In the genomic region with DNA sequence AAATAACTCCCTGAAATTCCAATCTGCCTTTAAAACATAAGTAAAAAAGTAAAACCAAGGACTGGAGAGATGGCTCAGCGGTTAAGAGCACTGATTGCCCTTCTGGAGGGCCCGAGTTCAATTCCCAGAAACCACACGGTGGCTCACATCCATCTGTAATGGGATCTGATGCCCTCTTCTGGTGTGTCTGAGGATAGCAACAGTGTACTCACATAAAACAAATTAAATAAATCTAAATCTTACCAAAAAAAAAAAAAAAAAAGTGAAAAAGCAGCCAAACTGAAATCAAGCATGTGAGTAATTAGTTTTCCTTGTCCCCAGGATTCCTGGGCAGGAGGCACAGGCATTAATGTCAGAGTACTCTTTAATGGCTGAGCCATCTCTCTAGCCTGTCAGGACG, we compare ENCODE assay signal across 14 mouse cellular contexts. TPM values are rescaled to one million over a fixed set of nuclear protein-coding genes. Genes with fewer than 3 reads are reported as not detected.
DNase-seq lines count a peak whose midpoint lies in the region; TF ChIP-seq lines count a peak whose summit lies in the region.
"Had no signal": no experiment of that assay in that cellular context is flagged by ENCODE, and none has a peak within 500 bp of the region (broad histone marks: within the 10 kb centered on the region; RNA-seq: fewer than 3 reads in every experiment).

No protein-coding gene starts in this region.

- intact Hi-C loops in gastrocnemius, adult 2 months (cut with DNase I) = no loop called here
- intact Hi-C loops in left cerebral cortex, adult 2 months (cut with DNase I) = no loop called here
- intact Hi-C loops in left cerebral cortex, postnatal 14 days (cut with DNase I) = no loop called here

- WGBS in small intestine, adult 2 months = 82% methylated on average over 4 of the region's 4 CpGs
- WGBS in midbrain, embryonic 10.5 days = 83% methylated on average over 4 of the region's 4 CpGs

- no peaks in the 10 kb centered on the region for H3K27me3 ChIP-seq in small intestine, adult 2 months (ENCODE audit: control insufficient read depth, insufficient read depth, low read length)
- H3K27me3 ChIP-seq in midbrain, embryonic 10.5 days (ENCODE audit: low read depth, poor library complexity, severe bottlenecking) = peaks cover 45% of the 10 kb centered on the region

- TF ChIP-seq CTCF in gastrocnemius, adult 2 months (IDR thresholded peaks at IDR 0.05) = no peak
- TF ChIP-seq CTCF in left cerebral cortex, adult 2 months (IDR thresholded peaks at IDR 0.05) = peak; percentile 20; the same call in 1 of the 2 replicates
- TF ChIP-seq CTCF in embryonic fibroblast, embryonic 13.5 days (IDR thresholded peaks at IDR 0.05; ENCODE audit: borderline replicate concordance, insufficient read depth, low read length) = no peak
- TF ChIP-seq CTCF in small intestine, adult 2 months (IDR thresholded peaks at IDR 0.05; ENCODE audit: extremely low read depth, insufficient read length, insufficient replicate concordance, low read depth, low read length) = 0 out of 2 replicates have a peak, but pooled peaks have one; percentile 13

- H3K36me3 ChIP-seq in small intestine, adult 2 months (ENCODE audit: control insufficient read depth, insufficient read depth, low read length) = peaks cover 15% of the 10 kb centered on the region
- no peaks in the 10 kb centered on the region for H3K36me3 ChIP-seq in midbrain, embryonic 10.5 days
- H3K36me3 ChIP-seq: embryonic facial prominence, embryonic 10.5 days had no signal

- H3K9me3 ChIP-seq in midbrain, embryonic 10.5 days (replicated peaks) = no peaks in the 10 kb centered on the region
- H3K9me3 ChIP-seq: embryonic facial prominence, embryonic 10.5 days had no signal

- peak overlapping the region; percentile 70 for H3K4me3 ChIP-seq in gastrocnemius, adult 2 months
- H3K4me3 ChIP-seq in left cerebral cortex, adult 2 months = no peak overlapping the region
- H3K4me3 ChIP-seq in embryonic fibroblast, embryonic 13.5 days (ENCODE audit: insufficient read depth, low read length) = peak overlapping the region; percentile 80
- peak overlapping the region; percentile 29; the same call in 1 of the 2 replicates for H3K4me3 ChIP-seq in small intestine, adult 2 months (ENCODE audit: low read depth, low read length)
- H3K4me3 ChIP-seq in midbrain, embryonic 10.5 days = no peak overlapping the region

- no peak for DNase-seq in gastrocnemius, adult 2 months
- no peak for DNase-seq in gastrocnemius, postnatal 10 days
- DNase-seq in left cerebral cortex, adult 2 months (ENCODE audit: extremely low spot score in 1 of 2, low spot score in 2 of 2) = no peak
- DNase-seq in left cerebral cortex, postnatal 14 days (ENCODE audit: low spot score in 2 of 2) = no peak
- DNase-seq in spleen, adult 12 weeks (ENCODE audit: low spot score) = no peak
- no peak for DNase-seq in midbrain, embryonic 10.5 days (ENCODE audit: low spot score)
- DNase-seq: cerebellum, postnatal 10 days; layer of hippocampus, postnatal 36 days; spleen, adult 18-20 months had no signal

- H3K27ac ChIP-seq in gastrocnemius, adult 2 months = 0 out of 2 replicates have a peak overlapping the region, but pooled peaks have one; percentile 78
- H3K27ac ChIP-seq in left cerebral cortex, adult 2 months = no peak overlapping the region
- H3K27ac ChIP-seq in embryonic fibroblast, embryonic 13.5 days (ENCODE audit: insufficient read depth, low read length) = no peak overlapping the region
- H3K27ac ChIP-seq in small intestine, adult 2 months (ENCODE audit: insufficient read depth, low read depth, low read length) = no peak overlapping the region
- H3K27ac ChIP-seq in midbrain, embryonic 10.5 days (replicated peaks) = no peak overlapping the region
- H3K27ac ChIP-seq: embryonic facial prominence, embryonic 10.5 days had no signal

- TF ChIP-seq POLR2A in embryonic fibroblast, embryonic 13.5 days (IDR thresholded peaks at IDR 0.05; ENCODE audit: low read depth, low read length) = no peak
- TF ChIP-seq POLR2A in small intestine, adult 2 months (IDR thresholded peaks at IDR 0.05; ENCODE audit: low read depth, low read length) = no peak

- 0 out of 2 replicates have a peak, but pooled peaks cover 2% of the 10 kb centered on the region for H3K4me1 ChIP-seq in embryonic fibroblast, embryonic 13.5 days (ENCODE audit: control insufficient read depth, insufficient read depth, low read length)
- H3K4me1 ChIP-seq in small intestine, adult 2 months (ENCODE audit: control insufficient read depth, insufficient read depth, insufficient read length, low read length) = no peaks in the 10 kb centered on the region
- H3K4me1 ChIP-seq in midbrain, embryonic 10.5 days = peaks cover 12% of the 10 kb centered on the region

RNA-seq across cellular contexts. Expression of a gene that starts 1.3 kb away (rescaled TPM):
- total RNA-seq in gastrocnemius, adult 2 months (2021) = 1 to 10 TPM in 1 of 2 experiments, under 1 TPM in 1; 0.77 to 1.4 TPM
- 1 to 10 TPM; 1.1 to 2.6 TPM for total RNA-seq in gastrocnemius, postnatal 10 days (2021)
- under 1 TPM; 0.42 to 0.61 TPM for total RNA-seq in left cerebral cortex, adult 2 months (2021)
- under 1 TPM; 0.21 to 0.68 TPM for total RNA-seq in left cerebral cortex, postnatal 14 days (2021)
- polyA plus RNA-seq in embryonic fibroblast, embryonic 13.5 days (2011; ENCODE audit: insufficient read length, low read depth, missing spikeins) = 30.0 and 33.9 TPM in 2 replicates
- 0.48 and 0.72 TPM in 2 replicates for polyA plus RNA-seq in small intestine, adult 2 months (2012; rRNA removed)
- polyA plus RNA-seq in midbrain, embryonic 10.5 days (2016; fragmentation: Nextera tagmentation; extraction: Ambion mirVana) = 0.25 TPM in 2 replicates

RNA-seq across cellular contexts. Expression of a gene that starts 36.7 kb away (rescaled TPM):
- total RNA-seq in gastrocnemius, adult 2 months (2021) = 1 to 10 TPM; 4.5 to 5.2 TPM
- 10 to 100 TPM in 1 of 2 experiments, 1 to 10 TPM in 1; 9.0 to 11.7 TPM for total RNA-seq in gastrocnemius, postnatal 10 days (2021)
- 10 to 100 TPM; 19.6 to 19.9 TPM for total RNA-seq in left cerebral cortex, adult 2 months (2021)
- 10 to 100 TPM; 18.2 TPM for total RNA-seq in left cerebral cortex, postnatal 14 days (2021)
- 30.5 and 35.3 TPM in 2 replicates for polyA plus RNA-seq in embryonic fibroblast, embryonic 13.5 days (2011; ENCODE audit: insufficient read length, low read depth, missing spikeins)
- polyA plus RNA-seq in small intestine, adult 2 months (2012; rRNA removed) = 4.5 and 9.1 TPM in 2 replicates
- 95.2 and 98.9 TPM in 2 replicates for polyA plus RNA-seq in midbrain, embryonic 10.5 days (2016; fragmentation: Nextera tagmentation; extraction: Ambion mirVana)

RNA-seq across cellular contexts. Expression of a gene that starts 56.9 kb away (rescaled TPM):
- total RNA-seq in gastrocnemius, adult 2 months (2021) = under 1 TPM; 0.48 to 0.50 TPM
- total RNA-seq in gastrocnemius, postnatal 10 days (2021) = 1 to 10 TPM; 4.6 to 6.1 TPM
- total RNA-seq in left cerebral cortex, adult 2 months (2021) = 10 to 100 TPM; 12.4 to 13.7 TPM
- 10 to 100 TPM; 13.0 to 20.0 TPM for total RNA-seq in left cerebral cortex, postnatal 14 days (2021)
- not detected in 2 replicates for polyA plus RNA-seq in embryonic fibroblast, embryonic 13.5 days (2011; ENCODE audit: insufficient read length, low read depth, missing spikeins)
- 0.19 and 2.2 TPM in 2 replicates for polyA plus RNA-seq in small intestine, adult 2 months (2012; rRNA removed)
- polyA plus RNA-seq in midbrain, embryonic 10.5 days (2016; fragmentation: Nextera tagmentation; extraction: Ambion mirVana) = 0.07 TPM in 1 of 2 replicates, not detected in the other
- polyA plus RNA-seq: embryonic facial prominence, embryonic 10.5 days; midbrain, embryonic 11.5 days; neural tube, embryonic 11.5 days had no signal

Comparison
In these comparisons a context has a peak if more than half of its experiments do, and no peak if none do; other contexts are left out.
1. H3K4me3 ChIP-seq: peak in gastrocnemius, adult 2 months (single experiment), embryonic fibroblast, embryonic 13.5 days (single experiment) and small intestine, adult 2 months (single experiment); none in left cerebral cortex, adult 2 months (single experiment) and midbrain, embryonic 10.5 days (single experiment).
2. CTCF ChIP-seq: peak in left cerebral cortex, adult 2 months (single experiment) and small intestine, adult 2 months (single experiment); none in gastrocnemius, adult 2 months (single experiment) and embryonic fibroblast, embryonic 13.5 days (single experiment).